Mouse (Mus musculus) bone marrow macrophage, adult 2 months (primary cell): ENCODE measurements around the gene Slc43a3.

ENCODE experiments used
- CTCF ChIP-seq: IDR thresholded peaks from 2 replicates; pipeline ENCODE4 v1.5.1; 2012; ENCODE audit warnings: low read depth, mild to moderate bottlenecking, low read length, moderate library complexity
- POLR2A ChIP-seq: IDR thresholded peaks from 2 replicates; pipeline ENCODE4 v1.6.1; 2012; ENCODE audit warnings: mild to moderate bottlenecking, low read depth, low read length, borderline replicate concordance

DNA sequence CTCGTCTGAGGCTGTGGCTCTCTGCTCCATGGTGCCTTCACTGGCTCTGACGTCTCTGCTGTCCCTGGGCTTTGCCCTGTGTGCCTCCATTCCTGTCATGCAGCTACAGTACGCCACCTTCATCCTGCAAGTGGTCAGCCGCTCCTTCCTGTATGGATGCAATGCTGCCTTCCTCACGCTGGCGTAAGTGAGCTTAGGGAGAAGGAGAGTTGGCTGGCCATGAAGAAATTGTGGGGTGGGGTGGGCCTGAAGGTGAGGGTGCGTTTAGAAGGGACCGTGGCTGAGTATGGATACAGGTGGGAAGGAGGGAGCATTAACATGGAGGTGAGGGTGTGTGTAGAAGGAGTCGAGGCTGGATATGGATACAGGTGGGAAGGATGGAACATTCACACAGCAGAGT is 19.1 kb downstream of the Slc43a3 start:
- TF ChIP-seq CTCF (no peak), POLR2A (no peak)
